Mouse (Mus musculus) heart, adult 2 months (tissue): ENCODE results near the gene Ccnl2. TPM values are rescaled to one million over a fixed set of nuclear protein-coding genes. Genes with fewer than 3 reads are reported as not detected.

Experiments used
- DNase-seq, 2 experiments: peaks; one replicate each; pipeline ENCODE4 v3.0.0; 2021
- H3K27ac ChIP-seq: fragments of 200-600 bp; 2 replicates; pipeline ENCODE4 v1.8.1; 2022
- H3K27me3 ChIP-seq: fragments of 200-500 bp; 2 replicates; pipeline ENCODE4 v1.6.1; 2012; ENCODE audit warnings: mild to moderate bottlenecking, low read length, inconsistent platforms, mixed read lengths; ENCODE audit not compliant: control insufficient read depth, insufficient read depth
- H3K36me3 ChIP-seq: fragments of 200-500 bp; 2 replicates; pipeline ENCODE4 v1.6.1; 2012; ENCODE audit warnings: low read length, inconsistent platforms; ENCODE audit not compliant: control insufficient read depth, insufficient read depth
- H3K4me1 ChIP-seq: fragments of 200-500 bp; 2 replicates; pipeline ENCODE4 v1.6.1; 2011; ENCODE audit warnings: low read length; ENCODE audit not compliant: control insufficient read depth, insufficient read depth
- H3K4me3 ChIP-seq: fragments of 200-600 bp; 2 replicates; pipeline ENCODE4 v1.8.1; 2022
- H3K79me2 ChIP-seq: fragments of 200-500 bp; replicated peaks from 2 replicates; pipeline ENCODE4 v1.6.1; 2012; ENCODE audit warnings: mild to moderate bottlenecking, inconsistent platforms, low read length, moderate library complexity, mixed read lengths; ENCODE audit not compliant: control insufficient read depth, insufficient read depth
- H3K9ac ChIP-seq: fragments of 200-500 bp; 2 replicates; pipeline ENCODE4 v1.6.1; 2012; ENCODE audit warnings: low read depth, mild to moderate bottlenecking, control low read depth, inconsistent platforms, low read length, mixed read lengths
- CTCF ChIP-seq: fragments of 200-600 bp; IDR thresholded peaks from 2 replicates; pipeline ENCODE4 v1.8.1; 2022; ENCODE audit warnings: antibody characterized with exemption, mild to moderate bottlenecking, moderate library complexity
- EP300 ChIP-seq: fragments of 200-500 bp; IDR thresholded peaks from 2 replicates; pipeline ENCODE4 v1.6.1; 2011; ENCODE audit warnings: low read depth, low read length, control low read depth; ENCODE audit not compliant: insufficient read depth
- POLR2A ChIP-seq: fragments of 200-500 bp; IDR thresholded peaks from 2 replicates; pipeline ENCODE4 v1.6.1; 2011; ENCODE audit warnings: mild to moderate bottlenecking, low read depth, low read length, control low read depth; ENCODE audit not compliant: insufficient read depth
- WGBS: fragments of 180-500 bp; shearing (Covaris S2); methylation state at CpG from one replicate; pipeline ENCODE4 v1.1.7; 2018; 5-methylcytosine and 5-hydroxymethylcytosine counted together
- intact Hi-C: fragments of 180-260 bp; cut with DNase I; formaldehyde crosslinking; loops from one replicate; pipeline ENCODE4 v1.15.1; 2025
- polyA plus RNA-seq: library from polyadenylated mRNA; depleted of rRNA; stranded (reverse); fragments of >200 nt; gene quantifications from 2 replicates; pipeline ENCODE4 v1.2.3, GENCODE M21; 2012
- total RNA-seq, 2 experiments: library from RNA; stranded (reverse); gene quantifications; 2 replicates each; pipeline ENCODE4 v1.2.3; 2021

Ccnl2 gene
- total and polyA plus RNA-seq, 3 experiments = 26.6 to 46.0 (median 27.4) TPM

GRCm38 (mm10) chr4:155776704-155777335 is 35.5 kb upstream of the Ccnl2 start:
- H3K36me3 ChIP-seq = no peaks in the 10 kb centered on the region
- H3K9ac ChIP-seq = no peak overlapping the region
- peak overlapping the region; percentile 74 for H3K27ac ChIP-seq
- DNase-seq = no peak
- WGBS = 57% methylated on average over 2 of the region's 2 CpGs
- no peaks in the 10 kb centered on the region for H3K79me2 ChIP-seq
- intact Hi-C loops = no loop called here
- no peaks in the 10 kb centered on the region for H3K27me3 ChIP-seq
- no peak overlapping the region for H3K4me3 ChIP-seq
- peaks cover 30% of the 10 kb centered on the region for H3K4me1 ChIP-seq
- TF ChIP-seq CTCF = no peak
- no peak for TF ChIP-seq EP300
- no peak for TF ChIP-seq POLR2A

DNA sequence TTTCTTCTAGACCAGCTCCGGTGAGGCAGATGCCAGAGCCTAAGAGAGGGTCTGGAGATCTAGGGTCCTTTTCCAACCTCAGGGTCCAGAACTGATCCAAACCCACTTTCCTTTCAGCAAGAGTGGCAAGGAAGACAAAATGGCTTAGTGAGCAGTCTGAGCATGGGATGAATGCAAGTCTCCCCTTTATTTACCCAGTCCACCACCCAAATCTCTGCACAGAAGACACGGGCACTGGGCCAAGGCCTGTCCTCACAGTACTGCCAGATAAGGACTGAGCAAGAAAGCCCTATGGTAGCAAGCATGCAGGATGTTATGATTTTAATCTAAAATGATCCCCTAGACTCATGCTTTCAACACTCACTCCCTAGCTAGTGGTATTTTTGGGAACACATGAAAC is 34.5 kb upstream of the Ccnl2 start:
- no peaks in the 10 kb centered on the region for H3K27me3 ChIP-seq
- DNase-seq = no peak

DNA sequence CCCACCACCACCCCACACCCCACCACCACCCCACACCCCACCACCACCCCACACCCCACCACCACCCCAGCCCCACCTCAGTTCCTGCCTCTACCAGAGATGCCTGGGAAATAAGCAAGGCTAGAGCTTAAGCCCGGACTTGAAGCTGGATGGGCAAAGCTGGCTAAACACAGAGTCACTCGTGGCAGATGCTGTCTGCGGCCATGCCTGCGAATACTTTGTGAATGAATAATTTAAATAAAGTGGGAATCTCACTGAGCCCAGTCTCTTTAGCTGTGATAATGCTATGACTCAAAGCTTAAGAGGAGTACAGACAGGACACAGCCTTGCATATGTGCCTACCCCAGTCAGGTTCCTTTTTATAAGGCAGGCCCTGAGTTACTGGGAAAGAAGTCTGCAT is 32.8 kb upstream of the Ccnl2 start:
- H3K4me3 ChIP-seq = no peak overlapping the region
- DNase-seq = no peak
- intact Hi-C loops = no loop called here
- H3K9ac ChIP-seq = no peak overlapping the region
- peaks cover 32% of the 10 kb centered on the region for H3K4me1 ChIP-seq
- no peaks in the 10 kb centered on the region for H3K79me2 ChIP-seq
- WGBS = 83% methylated on average over 4 of the region's 4 CpGs
- TF ChIP-seq CTCF (no peak), POLR2A (no peak), EP300 (no peak)
- H3K36me3 ChIP-seq = no peaks in the 10 kb centered on the region
- no peaks in the 10 kb centered on the region for H3K27me3 ChIP-seq
- H3K27ac ChIP-seq = peak overlapping the region; percentile 47

More for the DNA sequence above, 34.5 kb upstream of the Ccnl2 start:
- Histone ChIP-seq H3K27ac (peak overlapping the region; percentile 74; the same call in 1 of the 2 replicates), H3K9ac (no peak overlapping the region), H3K36me3 (no peaks in the 10 kb centered on the region), H3K4me1 (peaks cover 30% of the 10 kb centered on the region), H3K4me3 (no peak overlapping the region), H3K79me2 (no peaks in the 10 kb centered on the region)
- intact Hi-C loops = no loop called here
- WGBS = 33% methylated on average over 2 of the region's 2 CpGs
- no peak for TF ChIP-seq CTCF
- no peak for TF ChIP-seq EP300
- no peak for TF ChIP-seq POLR2A

GRCm38 (mm10) chr4:155780895-155781294 is 31.4 kb upstream of the Ccnl2 start:
- peaks cover 24% of the 10 kb centered on the region for H3K4me1 ChIP-seq
- WGBS = 10% methylated on average over 6 of the region's 6 CpGs
- intact Hi-C loops = no loop called here
- no peaks in the 10 kb centered on the region for H3K27me3 ChIP-seq
- H3K36me3 ChIP-seq = no peaks in the 10 kb centered on the region
- H3K27ac ChIP-seq = peak overlapping the region; percentile 75
- H3K4me3 ChIP-seq = no peak overlapping the region
- no peaks in the 10 kb centered on the region for H3K79me2 ChIP-seq
- TF ChIP-seq EP300 (peak; percentile 85), CTCF (no peak), POLR2A (peak; percentile 49; the same call in 1 of the 2 replicates)
- DNase-seq = peak; percentile 82 to 88
- H3K9ac ChIP-seq = 0 out of 2 replicates have a peak overlapping the region, but pooled peaks have one; percentile 14

GRCm38 (mm10) chr4:155783486-155784080 is 28.7 kb upstream of the Ccnl2 start:
- intact Hi-C loops = loop anchor here (1.0 to 2.0 kb wide), 3 partner anchors 13 to 301 kb away; partner anchors contain the start of gene Mrpl20
- DNase-seq = no peak
- TF ChIP-seq EP300 = no peak
- TF ChIP-seq CTCF = no peak
- no peak for TF ChIP-seq POLR2A

More at GRCm38 (mm10) chr4:155783486-155784080, 28.7 kb upstream of the Ccnl2 start:
- no peaks in the 10 kb centered on the region for H3K36me3 ChIP-seq
- H3K27me3 ChIP-seq = no peaks in the 10 kb centered on the region
- H3K27ac ChIP-seq = peak overlapping the region; percentile 97
- H3K79me2 ChIP-seq = no peaks in the 10 kb centered on the region
- WGBS = 26% methylated on average over 16 of the region's 16 CpGs
- peaks cover 13% of the 10 kb centered on the region for H3K4me1 ChIP-seq
- H3K4me3 ChIP-seq = peak overlapping the region; percentile 60
- H3K9ac ChIP-seq = peak overlapping the region; percentile 90
